Mouse (Mus musculus): ENCODE measurements at regions not wholly inside any gene's neighbourhood (a gene's known extent, or its start where the extent isn't known, plus 50 kb on each side); places are given as distances from the start of the nearest gene placed in this dataset.

DNA sequence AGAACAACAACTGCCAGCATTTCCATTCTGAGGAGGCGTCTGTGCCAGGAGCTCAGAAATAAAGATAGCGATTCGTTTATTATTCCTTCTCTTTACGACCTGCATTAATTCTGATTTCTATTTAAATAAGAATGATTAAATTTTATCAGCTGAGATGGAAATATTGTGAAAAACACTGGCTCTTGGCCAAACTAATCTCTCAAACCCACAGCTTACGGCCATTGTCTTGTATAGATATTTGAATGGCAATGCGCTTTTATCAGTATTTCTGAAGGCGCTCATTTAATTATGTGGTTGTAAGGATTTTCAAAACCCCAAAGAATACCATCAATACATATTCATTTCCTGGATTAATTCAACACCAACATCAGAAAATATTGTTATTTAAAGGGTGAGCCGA is 97.4 kb upstream of the Irx5 start:
- TF ChIP-seq CTCF (IDR thresholded peaks at IDR 0.05; ENCODE audit: low read depth, low read length) (no peak), TAL1 (conservative IDR thresholded peaks at IDR 0.05; ENCODE audit: low read depth, low read length) (no peak)
